Mouse (Mus musculus) megakaryocyte, embryonic 14.5 days (primary cell): ENCODE data around the gene Fezf2. TPM values are rescaled to one million over a fixed set of nuclear protein-coding genes. Genes with fewer than 3 reads are reported as not detected.

Source experiments
- H3K27me3 ChIP-seq: replicated peaks from 2 replicates; pipeline ENCODE3; 2012; ENCODE audit warnings: inconsistent platforms
- H3K36me3 ChIP-seq: replicated peaks from 2 replicates; pipeline ENCODE3; 2012; ENCODE audit warnings: low read length, inconsistent platforms, mixed read lengths
- H3K4me1 ChIP-seq: 2 replicates; pipeline ENCODE4 v1.6.1; 2012; ENCODE audit warnings: inconsistent platforms
- H3K4me3 ChIP-seq: replicated peaks from 2 replicates; pipeline ENCODE3; 2012; ENCODE audit warnings: moderate library complexity, mild to moderate bottlenecking, inconsistent platforms
- H3K9me3 ChIP-seq: 2 replicates; pipeline ENCODE4 v1.6.1; 2012; ENCODE audit warnings: inconsistent platforms
- FLI1 ChIP-seq: IDR thresholded peaks from 2 replicates; pipeline ENCODE4 v1.6.1; 2012; ENCODE audit warnings: low read length, inconsistent platforms, mixed read lengths
- GATA1 ChIP-seq: IDR thresholded peaks from 3 replicates; pipeline ENCODE4 v1.6.1; 2012; ENCODE audit warnings: mixed read lengths, low read length, inconsistent platforms, borderline replicate concordance
- polyA plus RNA-seq: library from polyadenylated mRNA; stranded (reverse); fragments of >175 nt; gene quantifications from 2 replicates; pipeline ENCODE4 v1.2.3, GENCODE M21; 2012; ENCODE audit warnings: low replicate concordance; ENCODE audit not compliant: insufficient read depth

Fezf2 gene
- polyA plus RNA-seq, 1 experiment: not detected

GRCm38 (mm10) chr14:12334925-12335324 lies 13.1 kb downstream of the Fezf2 start:
- H3K4me1 ChIP-seq: no peaks in the 10 kb centered on the region
- TF ChIP-seq FLI1 (no peak), GATA1 (no peak)
- no peaks in the 10 kb centered on the region for H3K36me3 ChIP-seq
- peaks cover 3% of the 10 kb centered on the region; the same call in 1 of the 2 replicates for H3K9me3 ChIP-seq
- peaks cover 51% of the 10 kb centered on the region for H3K27me3 ChIP-seq
- no peak overlapping the region for H3K4me3 ChIP-seq

- TF ChIP-seq FLI1 (no peak), GATA1 (no peak)
- H3K27me3 ChIP-seq: peaks cover 40% of the 10 kb centered on the region
Observed at GRCm38 (mm10) chr14:12333622-12334021, 14.4 kb downstream of the Fezf2 start.

GRCm38 (mm10) chr14:12303106-12303505 lies 44.9 kb downstream of the Fezf2 start:
- Histone ChIP-seq H3K4me3 (no peak overlapping the region), H3K4me1 (peaks cover 8% of the 10 kb centered on the region), H3K9me3 (no peaks in the 10 kb centered on the region), H3K27me3 (no peaks in the 10 kb centered on the region), H3K36me3 (peaks cover 74% of the 10 kb centered on the region)
- TF ChIP-seq GATA1 (no peak), FLI1 (no peak)

More at GRCm38 (mm10) chr14:12333622-12334021, 14.4 kb downstream of the Fezf2 start:
- no peaks in the 10 kb centered on the region for H3K36me3 ChIP-seq
- no peak overlapping the region for H3K4me3 ChIP-seq
- H3K9me3 ChIP-seq: peaks cover 3% of the 10 kb centered on the region; the same call in 1 of the 2 replicates
- H3K4me1 ChIP-seq: no peaks in the 10 kb centered on the region

GRCm38 (mm10) chr14:12300677-12301076 lies 47.3 kb downstream of the Fezf2 start:
- H3K9me3 ChIP-seq: no peaks in the 10 kb centered on the region
- H3K4me3 ChIP-seq: no peak overlapping the region
- TF ChIP-seq GATA1 (no peak), FLI1 (no peak)
- no peaks in the 10 kb centered on the region for H3K27me3 ChIP-seq
- peaks cover 84% of the 10 kb centered on the region for H3K36me3 ChIP-seq
- peaks cover 4% of the 10 kb centered on the region; the same call in 1 of the 2 replicates for H3K4me1 ChIP-seq

GRCm38 (mm10) chr14:12300275-12300674 lies 47.7 kb downstream of the Fezf2 start:
- H3K36me3 ChIP-seq: peaks cover 86% of the 10 kb centered on the region
- H3K27me3 ChIP-seq: no peaks in the 10 kb centered on the region
- TF ChIP-seq GATA1 (no peak), FLI1 (no peak)
- H3K4me1 ChIP-seq: peaks cover 4% of the 10 kb centered on the region; the same call in 1 of the 2 replicates
- no peaks in the 10 kb centered on the region for H3K9me3 ChIP-seq
- no peak overlapping the region for H3K4me3 ChIP-seq

GRCm38 (mm10) chr14:12299654-12300053 lies 48.3 kb downstream of the Fezf2 start:
- Histone ChIP-seq H3K4me3 (no peak overlapping the region), H3K27me3 (no peaks in the 10 kb centered on the region), H3K4me1 (peaks cover 4% of the 10 kb centered on the region; the same call in 1 of the 2 replicates), H3K9me3 (no peaks in the 10 kb centered on the region), H3K36me3 (peaks cover 88% of the 10 kb centered on the region)
- TF ChIP-seq FLI1: no peak
- no peak for TF ChIP-seq GATA1

GRCm38 (mm10) chr14:12299171-12299570 lies 48.8 kb downstream of the Fezf2 start:
- H3K36me3 ChIP-seq: peaks cover 91% of the 10 kb centered on the region
- no peak for TF ChIP-seq FLI1
- TF ChIP-seq GATA1: no peak
- no peaks in the 10 kb centered on the region for H3K9me3 ChIP-seq
- no peak overlapping the region for H3K4me3 ChIP-seq
- peaks cover under 1% of the 10 kb centered on the region; the same call in 1 of the 2 replicates for H3K4me1 ChIP-seq
- no peaks in the 10 kb centered on the region for H3K27me3 ChIP-seq

GRCm38 (mm10) chr14:12296391-12296790 lies 51.6 kb downstream of the Fezf2 start:
- no peak overlapping the region for H3K4me3 ChIP-seq
- no peaks in the 10 kb centered on the region for H3K9me3 ChIP-seq
- no peaks in the 10 kb centered on the region for H3K4me1 ChIP-seq
- peaks cover 93% of the 10 kb centered on the region for H3K36me3 ChIP-seq
- no peak for TF ChIP-seq FLI1
- no peak for TF ChIP-seq GATA1
- H3K27me3 ChIP-seq: no peaks in the 10 kb centered on the region

Other genes with a start within 250 kb of the Fezf2 start
- not detected in 2 replicates for gene Gm49355, start 64.2 kb downstream of the Fezf2 start, polyA plus RNA-seq
- 5.6 TPM in 1 of 2 replicates, not detected in the other for gene 3830406C13Rik, start 64.0 kb downstream of the Fezf2 start, polyA plus RNA-seq